Mouse (Mus musculus) liver, embryonic 14.5 days (tissue): ENCODE data around the gene Tgtp2. TPM values are rescaled to one million over a fixed set of nuclear protein-coding genes. Genes with fewer than 3 reads are reported as not detected.

Experiments used
- ATAC-seq: fragments of 200-750 bp; cut with Nextera tagmentation; 2 replicates; pipeline ENCODE4 v1.8.0; 2017; ENCODE audit warnings: moderate number of reproducible peaks, mild to moderate bottlenecking, moderate library complexity; ENCODE audit not compliant: insufficient read depth
- DNase-seq, 3 experiments: peaks; one replicate each; pipeline ENCODE4 v3.0.0-alpha.2; 2012 to 2013; ENCODE audit warnings: low read depth in 3 of 3, low spot score in 3 of 3
- H3K27ac ChIP-seq: fragments of 300-500 bp; sonication (generic); 2 replicates; pipeline ENCODE4 v1.5.1; 2014; ENCODE audit warnings: moderate library complexity, mild to moderate bottlenecking, control low read depth, inconsistent platforms
- H3K27me3 ChIP-seq: fragments of 300-500 bp; sonication (generic); 2 replicates; pipeline ENCODE4 v1.6.1; 2014; ENCODE audit warnings: mild to moderate bottlenecking, low read length, moderate library complexity; ENCODE audit not compliant: control insufficient read depth, insufficient read depth
- H3K36me3 ChIP-seq: fragments of 300-500 bp; sonication (generic); replicated peaks from 2 replicates; pipeline ENCODE4 v1.6.1; 2014; ENCODE audit warnings: low read depth; ENCODE audit not compliant: control insufficient read depth, insufficient read depth
- H3K4me1 ChIP-seq, 2 experiments: fragments of 200-500 bp in 1 of 2; fragments of 300-500 bp in 1 of 2; sonication (generic) in 1 of 2; replicated peaks; 2 replicates each; pipeline ENCODE4 v1.6.1; 2012 to 2014; ENCODE audit warnings: antibody characterized with exemption in 1 of 2, inconsistent platforms in 1 of 2, low read length in 1 of 2; ENCODE audit not compliant: control insufficient read depth in 2 of 2, insufficient read depth in 2 of 2
- H3K4me2 ChIP-seq: fragments of 300-500 bp; sonication (generic); 2 replicates; pipeline ENCODE4 v1.6.1; 2014; ENCODE audit warnings: low read depth, mild to moderate bottlenecking, control low read depth, moderate library complexity
- H3K4me3 ChIP-seq, 2 experiments: fragments of 200-500 bp in 1 of 2; fragments of 300-500 bp in 1 of 2; sonication (generic) in 1 of 2; 2 replicates each; pipeline ENCODE4 v1.5.1; 2012 to 2014; ENCODE audit warnings: low read depth in 2 of 2, low read length in 2 of 2, mild to moderate bottlenecking in 2 of 2, control low read depth in 1 of 2, inconsistent platforms in 1 of 2, moderate library complexity in 1 of 2; ENCODE audit not compliant: insufficient read depth in 1 of 2
- H3K9ac ChIP-seq: fragments of 300-500 bp; sonication (generic); replicated peaks from 2 replicates; pipeline ENCODE4 v1.6.1; 2014; ENCODE audit warnings: mild to moderate bottlenecking, control low read depth, moderate library complexity
- H3K9me3 ChIP-seq: fragments of 300-500 bp; sonication (generic); 2 replicates; pipeline ENCODE4 v1.6.1; 2016; ENCODE audit warnings: low read length, mixed read lengths; ENCODE audit not compliant: control insufficient read depth
- CTCF ChIP-seq: IDR thresholded peaks from 2 replicates; pipeline ENCODE4 v1.5.1; 2016; ENCODE audit warnings: antibody characterized with exemption, low read depth, control low read depth
- EP300 ChIP-seq: IDR thresholded peaks from 2 replicates; pipeline ENCODE4 v1.6.1; 2016; ENCODE audit warnings: antibody characterized with exemption, low read depth
- WGBS: fragments of 180-500 bp; shearing (Covaris S2); extraction: QIAGEN DNeasy Blood & Tissue Kit; methylation state at CpG from one replicate; pipeline ENCODE4 v1.1.7; 2014; ENCODE audit not compliant: insufficient replicate concordance; 5-methylcytosine and 5-hydroxymethylcytosine counted together
- polyA plus RNA-seq, 2 experiments: library from polyadenylated mRNA; depleted of rRNA in 1 of 2; stranded (reverse) in 1 of 2; unstranded in 1 of 2; fragments of >200 nt; fragmentation: Nextera tagmentation in 1 of 2; extraction: Ambion mirVana in 1 of 2; gene quantifications; 2 replicates each; pipeline versions ENCODE4 v1.2.1 to v1.2.3; 2012 to 2014

Gene Tgtp2
- polyA plus RNA-seq, 2 experiments = 0.27 to 0.51 TPM

DNA sequence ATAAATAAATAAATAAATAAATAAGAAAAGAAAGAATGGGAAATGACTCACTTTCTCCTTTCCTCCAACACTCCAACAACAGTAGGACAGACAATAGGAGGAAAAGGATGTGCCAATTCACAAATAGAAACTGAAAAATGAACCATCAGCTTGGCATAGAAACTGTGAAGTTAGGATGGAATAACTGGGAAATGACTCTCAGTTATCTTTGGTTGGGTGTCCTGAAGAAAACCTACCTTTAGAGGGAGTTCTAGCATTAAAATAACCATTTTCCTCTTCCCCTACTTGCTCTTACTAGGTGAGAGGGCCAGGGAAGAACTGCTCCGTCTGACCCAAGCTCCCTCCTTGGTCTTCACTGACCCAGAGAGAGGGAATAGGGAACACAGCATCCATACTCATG lies 41.7 kb upstream of the Tgtp2 start:
- no peaks in the 10 kb centered on the region for H3K36me3 ChIP-seq
- no peak for TF ChIP-seq EP300
- TF ChIP-seq CTCF = no peak
- peaks cover 0 to 9% of the 10 kb centered on the region in 2 experiments; a peak in 1 of 4 replicates for H3K4me1 ChIP-seq
- H3K27me3 ChIP-seq = no peaks in the 10 kb centered on the region
- H3K27ac ChIP-seq = no peak overlapping the region
- H3K4me3 ChIP-seq = no peak overlapping the region
- WGBS = 70% methylated on average over 1 of the region's 1 CpGs
- no peaks in the 10 kb centered on the region for H3K9me3 ChIP-seq
- H3K4me2 ChIP-seq = no peak overlapping the region
- no peak overlapping the region for H3K9ac ChIP-seq
- ATAC-seq = no peak
- DNase-seq = no peak

- Histone ChIP-seq H3K36me3 (no peaks in the 10 kb centered on the region), H3K9ac (no peak overlapping the region), H3K4me1 (peaks cover 0 to 16% of the 10 kb centered on the region in 2 experiments; a peak in 2 of 4 replicates), H3K9me3 (no peaks in the 10 kb centered on the region), H3K27me3 (no peaks in the 10 kb centered on the region), H3K4me2 (no peak overlapping the region), H3K27ac (no peak overlapping the region), H3K4me3 (no peak overlapping the region)
- WGBS = 14% methylated on average over 8 of the region's 8 CpGs
- TF ChIP-seq EP300 (no peak), CTCF (peak; percentile 92)
- DNase-seq (peak; percentile 69 to 77 (median 70)), ATAC-seq (peak; percentile 55; the same call in 1 of the 2 replicates)
Observed at GRCm38 (mm10) chr11:49103047-49103693, 39.2 kb upstream of the Tgtp2 start.

DNA sequence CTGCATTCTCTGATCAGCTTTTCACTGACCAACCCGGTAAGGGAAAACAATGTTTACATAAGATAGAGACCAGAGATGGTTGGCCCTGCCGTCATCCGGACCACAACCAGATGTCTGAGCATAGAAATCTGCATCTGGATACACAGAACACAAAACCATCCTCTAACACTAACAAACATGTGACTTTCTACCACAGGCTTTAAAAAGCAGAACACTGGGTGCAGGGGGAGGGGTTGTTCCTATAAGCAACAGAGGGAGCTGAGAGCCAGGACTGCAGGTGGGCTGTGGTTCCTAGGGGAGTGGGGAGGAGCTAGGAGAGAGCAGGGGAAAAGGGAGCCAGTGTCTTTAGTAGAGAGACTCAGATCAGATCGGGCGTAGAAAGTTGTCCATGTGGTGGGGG lies 37.5 kb upstream of the Tgtp2 start:
- WGBS = 47% methylated on average over 5 of the region's 5 CpGs
- no peaks in the 10 kb centered on the region for H3K9me3 ChIP-seq
- H3K4me1 ChIP-seq = peaks cover 0 to 16% of the 10 kb centered on the region in 2 experiments; a peak in 2 of 4 replicates
- no peak overlapping the region for H3K4me3 ChIP-seq
- no peak for ATAC-seq
- no peak overlapping the region for H3K27ac ChIP-seq
- TF ChIP-seq CTCF (no peak), EP300 (no peak)
- no peaks in the 10 kb centered on the region for H3K27me3 ChIP-seq
- H3K9ac ChIP-seq = no peak overlapping the region
- DNase-seq = no peak
- no peaks in the 10 kb centered on the region for H3K36me3 ChIP-seq
- no peak overlapping the region for H3K4me2 ChIP-seq

DNA sequence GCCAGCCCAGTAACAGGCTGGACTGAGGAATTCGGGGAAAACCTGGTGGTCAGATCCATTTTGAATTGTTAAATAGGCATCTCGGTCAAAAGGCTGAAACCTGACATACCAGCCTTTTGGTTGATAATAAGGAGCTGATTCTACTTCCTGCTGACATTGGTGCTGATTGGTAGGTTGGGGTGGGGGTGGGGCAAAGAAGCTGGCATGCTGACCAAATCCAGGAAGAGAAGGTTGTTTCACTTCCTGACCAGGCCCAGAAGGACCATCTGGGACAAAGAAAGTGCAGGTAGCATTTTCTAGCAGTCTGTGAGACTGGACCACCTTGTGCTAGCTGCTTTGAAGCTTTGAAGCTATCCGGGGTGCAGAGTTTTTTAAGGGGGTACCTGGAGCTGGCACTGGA lies 36.4 kb upstream of the Tgtp2 start:
- TF ChIP-seq CTCF (no peak), EP300 (no peak)
- 63% methylated on average over 3 of the region's 3 CpGs for WGBS
- H3K4me2 ChIP-seq = 0 out of 2 replicates have a peak overlapping the region, but pooled peaks have one; percentile 4

GRCm38 (mm10) chr11:49095367-49095766 lies 31.4 kb upstream of the Tgtp2 start:
- no peak overlapping the region for H3K4me3 ChIP-seq
- ATAC-seq (no peak), DNase-seq (no peak)
- no peak overlapping the region for H3K4me2 ChIP-seq
- peaks cover 18 to 24% of the 10 kb centered on the region in 2 experiments for H3K4me1 ChIP-seq
- H3K36me3 ChIP-seq = no peaks in the 10 kb centered on the region
- TF ChIP-seq CTCF (no peak), EP300 (no peak)
- no peaks in the 10 kb centered on the region for H3K9me3 ChIP-seq
- no peaks in the 10 kb centered on the region for H3K27me3 ChIP-seq
- no peak overlapping the region for H3K27ac ChIP-seq
- no peak overlapping the region for H3K9ac ChIP-seq
- WGBS = 84% methylated on average over 4 of the region's 4 CpGs

More for the DNA sequence above, 36.4 kb upstream of the Tgtp2 start:
- Histone ChIP-seq H3K4me1 (peaks cover 0 to 16% of the 10 kb centered on the region in 2 experiments; a peak in 2 of 4 replicates), H3K9me3 (no peaks in the 10 kb centered on the region), H3K27ac (no peak overlapping the region), H3K36me3 (no peaks in the 10 kb centered on the region), H3K4me3 (no peak overlapping the region), H3K27me3 (no peaks in the 10 kb centered on the region), H3K9ac (no peak overlapping the region)
- DNase-seq = no peak
- no peak for ATAC-seq
